Mouse (Mus musculus) WW6 (cell line): ENCODE results near the gene Spib.
A peak's percentile ranks its signal among the peaks of the same experiment; 100 is the strongest.

Experiments
- DNase-seq: peaks from one replicate; pipeline ENCODE4 v3.0.0-alpha.2; 2013; ENCODE audit warnings: low read depth, low spot score

Spib gene

GRCm38 (mm10) chr7:44531946-44532732 is at the start of gene Spib:
Gene Spib (minus strand): TSS chr7:44532071.
- DNase-seq: no peak

- DNase-seq: no peak
Measured at GRCm38 (mm10) chr7:44581637-44582036, 49.8 kb upstream of the Spib start.

- no peak for DNase-seq
Measured at GRCm38 (mm10) chr7:44576333-44576844, 44.5 kb upstream of the Spib start.

- no peak for DNase-seq
Measured at GRCm38 (mm10) chr7:44572956-44573484, 41.1 kb upstream of the Spib start.

- DNase-seq: no peak
Measured at GRCm38 (mm10) chr7:44572213-44572701, 40.4 kb upstream of the Spib start, which contains the start of gene Napsa. Gene Napsa (plus strand): TSS chr7:44572380.

- DNase-seq: no peak
Measured at GRCm38 (mm10) chr7:44571811-44572210, 39.9 kb upstream of the Spib start.

- DNase-seq: no peak
Measured at GRCm38 (mm10) chr7:44570989-44571388, 39.1 kb upstream of the Spib start.

GRCm38 (mm10) chr7:44568803-44569202 is 36.9 kb upstream of the Spib start:
- no peak for DNase-seq

- DNase-seq: no peak
Measured at GRCm38 (mm10) chr7:44565414-44565813, 33.5 kb upstream of the Spib start.

- no peak for DNase-seq
Measured at GRCm38 (mm10) chr7:44564486-44564885, 32.6 kb upstream of the Spib start.

GRCm38 (mm10) chr7:44563284-44563683 is 31.4 kb upstream of the Spib start:
- DNase-seq: no peak

- peak; percentile 73 for DNase-seq
Measured at GRCm38 (mm10) chr7:44560435-44561400, 28.8 kb upstream of the Spib start.

GRCm38 (mm10) chr7:44557629-44558028 is 25.8 kb upstream of the Spib start:
- DNase-seq: no peak

GRCm38 (mm10) chr7:44553826-44554225 is 22.0 kb upstream of the Spib start, which contains the start of gene Nr1h2:
Gene Nr1h2 (minus strand): TSS chr7:44553951.
- DNase-seq: peak; percentile 86

- peak; percentile 92 for DNase-seq
Measured at GRCm38 (mm10) chr7:44553196-44553764, 21.4 kb upstream of the Spib start.

- DNase-seq: no peak
Measured at GRCm38 (mm10) chr7:44552141-44552908, 20.5 kb upstream of the Spib start.

- DNase-seq: no peak
Measured at GRCm38 (mm10) chr7:44551731-44552130, 19.9 kb upstream of the Spib start.

GRCm38 (mm10) chr7:44551301-44551700 is 19.4 kb upstream of the Spib start:
- no peak for DNase-seq

- DNase-seq: no peak
Measured at GRCm38 (mm10) chr7:44550409-44550678, 18.5 kb upstream of the Spib start.

- no peak for DNase-seq
Measured at GRCm38 (mm10) chr7:44549621-44550408, 17.9 kb upstream of the Spib start.
